Mouse (Mus musculus): ENCODE data around the gene Aqp2.

- TF ChIP-seq MYC (IDR thresholded peaks at IDR 0.05; ENCODE audit: low read depth, low read length) = no peak
- TF ChIP-seq CTCF (conservative IDR thresholded peaks at IDR 0.05 in 1 of 2, IDR thresholded peaks at IDR 0.05 in 1 of 2; ENCODE audit: low read depth in 2 of 2, low read length in 2 of 2) = no peak
- no peak for TF ChIP-seq JUN (IDR thresholded peaks at IDR 0.05; ENCODE audit: insufficient read depth, low read depth, low read length)
- TF ChIP-seq E2F4 (IDR thresholded peaks at IDR 0.05; ENCODE audit: insufficient replicate concordance, low read depth, low read length) = no peak
- TF ChIP-seq UBTF (IDR thresholded peaks at IDR 0.05; ENCODE audit: low read depth, low read length) = no peak
- no peak for TF ChIP-seq POLR2A (IDR thresholded peaks at IDR 0.05; ENCODE audit: low read depth, low read length)
- no peak for TF ChIP-seq RCOR1 (conservative IDR thresholded peaks at IDR 0.05; ENCODE audit: low read depth, low read length)
- no peak for TF ChIP-seq MAX (IDR thresholded peaks at IDR 0.05; ENCODE audit: low read length)
- TF ChIP-seq MEF2A (IDR thresholded peaks at IDR 0.05; ENCODE audit: borderline replicate concordance, low read depth, low read length) = no peak
Observed at GRCm38 (mm10) chr15:99560246-99560645, 18.6 kb upstream of the Aqp2 start.
